Mouse (Mus musculus) liver, adult 2 months (tissue): ENCODE measurements around the gene Atp5h.

Source experiments
- CTCF ChIP-seq: fragments of 200-500 bp; IDR thresholded peaks from 2 replicates; pipeline ENCODE4 v1.5.1; 2011; ENCODE audit warnings: low read depth, low read length, control low read depth
- POLR2A ChIP-seq: fragments of 200-500 bp; IDR thresholded peaks from 2 replicates; pipeline ENCODE4 v1.6.1; 2011; ENCODE audit warnings: low read length, control low read depth; ENCODE audit not compliant: insufficient read depth; ENCODE audit errors: extremely low read depth

DNA sequence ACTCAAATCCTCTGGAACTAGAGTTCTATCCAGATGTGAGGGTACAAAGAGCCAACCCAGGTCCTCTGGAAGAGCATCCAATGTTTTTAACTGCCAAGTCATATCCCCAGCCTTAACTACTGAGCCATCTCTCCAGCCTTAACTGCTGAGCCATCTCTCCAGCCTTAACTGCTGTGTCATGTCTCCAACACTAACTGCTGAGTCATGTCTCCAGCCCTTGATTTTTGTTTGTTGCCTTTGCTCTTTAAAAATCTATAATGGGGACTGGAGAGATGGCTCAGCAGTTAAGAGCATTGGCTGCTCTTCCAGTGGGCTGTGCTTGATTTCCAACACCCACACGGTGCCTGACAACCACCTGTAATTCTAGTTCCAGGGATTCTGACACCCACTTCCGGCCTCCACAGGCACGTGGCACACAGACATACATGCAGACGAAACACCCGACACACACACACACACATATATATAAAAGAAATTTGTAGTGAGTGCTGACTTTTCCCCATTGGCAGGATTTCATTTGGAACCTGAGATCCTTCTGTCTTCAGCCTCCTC, 17.9 kb upstream of the Atp5h start:
- TF ChIP-seq POLR2A (no peak), CTCF (no peak)
